Comparison of ENCODE assay signal across 8 mouse cellular contexts in genomic region chr6:128285792-128286430, GRCm38 (mm10). TPM values are rescaled to one million over a fixed set of nuclear protein-coding genes. Genes with fewer than 3 reads are reported as not detected.
A peak's percentile ranks its signal among the peaks of the same experiment; 100 is the strongest.
DNase-seq lines count a peak whose midpoint lies in the region; ATAC-seq and TF ChIP-seq lines count a peak whose summit lies in the region.

No protein-coding gene starts in this region.

- ATAC-seq in intestine, embryonic 15.5 days = peak; percentile 89
- ATAC-seq in liver, embryonic 12.5 days = peak; percentile 62

- TF ChIP-seq EP300 in ES-Bruce4 (IDR thresholded peaks at IDR 0.05; ENCODE audit: insufficient read depth, low read depth, low read length) = 0 out of 2 replicates have a peak, but pooled peaks have one; percentile 52

- H3K4me2 ChIP-seq in intestine, embryonic 15.5 days (replicated peaks) = peak overlapping the region; percentile 68
- H3K4me2 ChIP-seq in liver, embryonic 12.5 days = peak overlapping the region; percentile 59
- H3K4me2 ChIP-seq in myocyte (ENCODE audit: low read depth) = peak overlapping the region; percentile 76

- no peak for TF ChIP-seq CTCF in ES-Bruce4 (IDR thresholded peaks at IDR 0.05; ENCODE audit: low read depth, low read length)
- TF ChIP-seq CTCF in bone marrow macrophage, adult 2 months (IDR thresholded peaks at IDR 0.05; ENCODE audit: low read depth, low read length) = no peak

- peaks cover 13% of the 10 kb centered on the region for H3K4me1 ChIP-seq in ES-Bruce4 (ENCODE audit: control insufficient read depth, insufficient read depth, low read length)
- no peaks in the 10 kb centered on the region for H3K4me1 ChIP-seq in bone marrow macrophage, adult 2 months (ENCODE audit: control insufficient read depth, insufficient read depth, low read length)
- H3K4me1 ChIP-seq in intestine, embryonic 15.5 days (replicated peaks) = peaks cover 14% of the 10 kb centered on the region; the same call in 1 of the 2 replicates
- peaks cover 19% of the 10 kb centered on the region for H3K4me1 ChIP-seq in liver, embryonic 12.5 days

- H3K27ac ChIP-seq in ES-Bruce4 (ENCODE audit: insufficient read depth, low read length) = peak overlapping the region; percentile 48
- no peak overlapping the region for H3K27ac ChIP-seq in bone marrow macrophage, adult 2 months (ENCODE audit: insufficient read depth, low read depth, low read length)
- peak overlapping the region; percentile 68 for H3K27ac ChIP-seq in intestine, embryonic 15.5 days
- H3K27ac ChIP-seq in liver, embryonic 12.5 days = no peak overlapping the region

- no peak overlapping the region for H3ac ChIP-seq in myocyte (ENCODE audit: control insufficient read depth, insufficient read length)

- H3K9me3 ChIP-seq in ES-Bruce4 (replicated peaks; ENCODE audit: control insufficient read depth, insufficient read depth, low read length, poor library complexity, severe bottlenecking) = no peaks in the 10 kb centered on the region
- no peaks in the 10 kb centered on the region for H3K9me3 ChIP-seq in intestine, embryonic 15.5 days
- no peaks in the 10 kb centered on the region for H3K9me3 ChIP-seq in liver, embryonic 12.5 days (replicated peaks)

- H3K79me2 ChIP-seq in myocyte (ENCODE audit: control insufficient read depth, insufficient read depth) = peaks cover 92% of the 10 kb centered on the region

- TF ChIP-seq POLR2A in ES-Bruce4 (IDR thresholded peaks at IDR 0.05; ENCODE audit: insufficient read depth, low read length) (no peak), myocyte (IDR thresholded peaks at IDR 0.05; ENCODE audit: insufficient read length, low read depth) (peak; percentile 54)
- TF ChIP-seq POLR2A in bone marrow macrophage, adult 2 months (IDR thresholded peaks at IDR 0.05; ENCODE audit: borderline replicate concordance, low read depth, low read length) = no peak

- H3K4me3 ChIP-seq in ES-Bruce4 (ENCODE audit: low read depth, low read length) (peak overlapping the region; percentile 33), myocyte (peak overlapping the region; percentile 12)
- peak overlapping the region; percentile 15 for H3K4me3 ChIP-seq in bone marrow macrophage, adult 2 months (ENCODE audit: insufficient read depth, low read length)
- peak overlapping the region; percentile 30 for H3K4me3 ChIP-seq in intestine, embryonic 15.5 days (replicated peaks)
- H3K4me3 ChIP-seq in liver, embryonic 12.5 days = peak overlapping the region; percentile 19

- no peaks in the 10 kb centered on the region for H3K27me3 ChIP-seq in ES-Bruce4 (ENCODE audit: control insufficient read depth, insufficient read depth, low read length, poor library complexity, severe bottlenecking)
- H3K27me3 ChIP-seq in intestine, embryonic 15.5 days (replicated peaks) = no peaks in the 10 kb centered on the region
- no peaks in the 10 kb centered on the region for H3K27me3 ChIP-seq in liver, embryonic 12.5 days (replicated peaks)
- no peaks in the 10 kb centered on the region for H3K27me3 ChIP-seq in myocyte (ENCODE audit: control insufficient read depth, insufficient read depth, insufficient read length)

- no peaks in the 10 kb centered on the region for H3K36me3 ChIP-seq in ES-Bruce4 (ENCODE audit: control insufficient read depth, insufficient read depth, low read length, poor library complexity, severe bottlenecking)
- H3K36me3 ChIP-seq in intestine, embryonic 15.5 days = no peaks in the 10 kb centered on the region
- no peaks in the 10 kb centered on the region for H3K36me3 ChIP-seq in liver, embryonic 12.5 days
- no peaks in the 10 kb centered on the region for H3K36me3 ChIP-seq in myocyte (ENCODE audit: control insufficient read depth, insufficient read depth)

- WGBS in intestine, embryonic 15.5 days = 5% methylated on average over 16 of the region's 16 CpGs
- 3% methylated on average over 16 of the region's 16 CpGs for WGBS in liver, embryonic 12.5 days (ENCODE audit: insufficient replicate concordance)

- H3K9ac ChIP-seq in ES-Bruce4 (ENCODE audit: low read depth, poor library complexity, severe bottlenecking) = peak overlapping the region; percentile 12; the same call in 1 of the 2 replicates
- H3K9ac ChIP-seq in intestine, embryonic 15.5 days = 0 out of 2 replicates have a peak overlapping the region, but pooled peaks have one; percentile 41
- 0 out of 2 replicates have a peak overlapping the region, but pooled peaks have one; percentile 17 for H3K9ac ChIP-seq in liver, embryonic 12.5 days

- peak; percentile 23 to 46 for DNase-seq in frontal cortex, postnatal 36 days (ENCODE audit: low spot score in 2 of 2)
- DNase-seq in urinary bladder, postnatal 4 days (ENCODE audit: low spot score in 2 of 2) = peak; percentile 31 to 70
- DNase-seq in layer of hippocampus, adult 9-11 months = no peak

TF ChIP-seq in myocyte, 11 proteins besides CTCF, POLR2A, EP300 and RAD21:
- peak in 1 of 3 experiments; percentile 85 for TF ChIP-seq MYOD1 (IDR thresholded peaks at IDR 0.05; ENCODE audit: control insufficient read depth in 1 of 3, insufficient read length in 2 of 3, low read depth in 2 of 3)
- TF ChIP-seq TCF12 (IDR thresholded peaks at IDR 0.05; ENCODE audit: insufficient read depth, poor library complexity, severe bottlenecking) = peak; percentile 41
- TF ChIP-seq E2F4 (IDR thresholded peaks at IDR 0.05; ENCODE audit: insufficient read depth) = no peak
- no peak for TF ChIP-seq SRF (IDR thresholded peaks at IDR 0.05; ENCODE audit: control insufficient read depth, insufficient read length, low read depth)
- no peak for TF ChIP-seq REST (IDR thresholded peaks at IDR 0.05; ENCODE audit: insufficient read depth, insufficient read length)
- TF ChIP-seq USF1 (IDR thresholded peaks at IDR 0.05; ENCODE audit: low read depth) = peak; percentile 58
- no peak for TF ChIP-seq TCF3 (IDR thresholded peaks at IDR 0.05; ENCODE audit: insufficient read length, low read depth)
- peak in 1 of 3 experiments; percentile 85 for TF ChIP-seq MYOG (IDR thresholded peaks at IDR 0.05; ENCODE audit: control insufficient read depth in 1 of 3, insufficient read depth in 1 of 3, insufficient read length in 2 of 3, low read depth in 2 of 3)
- peak; percentile 64 for TF ChIP-seq POLR2AphosphoS2 (IDR thresholded peaks at IDR 0.05; ENCODE audit: insufficient read length, low read depth)
- 0 out of 2 replicates have a peak, but pooled peaks have one; percentile 9 for TF ChIP-seq CEBPB (IDR thresholded peaks at IDR 0.05; ENCODE audit: insufficient read depth, poor library complexity, severe bottlenecking)

RNA-seq across cellular contexts. Expression of gene Tead4, which starts 14.7 kb away (rescaled TPM):
- polyA plus RNA-seq in ES-Bruce4 (2011; ENCODE audit: insufficient read depth, insufficient read length, low read depth, missing spikeins) = 29.9 and 31.8 TPM in 2 replicates
- polyA plus RNA-seq in bone marrow macrophage, adult 2 months (2012; ENCODE audit: insufficient read depth, insufficient read length, missing spikeins) = not detected in 2 replicates
- polyA plus RNA-seq in intestine, embryonic 15.5 days (2015; fragmentation: Nextera tagmentation; extraction: Ambion mirVana) = 2.2 and 2.5 TPM in 2 replicates
- polyA plus RNA-seq in liver, embryonic 12.5 days (2016; fragmentation: Nextera tagmentation; extraction: Ambion mirVana) = 1.1 and 1.7 TPM in 2 replicates
- 70.9 TPM for polyA plus RNA-seq in myocyte (2012; fragmentation: generic; extraction: Trizol)

Comparison
In these comparisons a context has a peak if more than half of its experiments do, and no peak if none do; other contexts are left out.
1. H3K27ac ChIP-seq: peak in ES-Bruce4 (single experiment) and intestine, embryonic 15.5 days (single experiment); none in bone marrow macrophage, adult 2 months (single experiment) and liver, embryonic 12.5 days (single experiment).
2. Peak in every context shown above with its lines, with median percentiles within 50 percentile points of each other: H3K4me3 ChIP-seq, H3K9ac ChIP-seq and H3K4me2 ChIP-seq.